Mouse (Mus musculus): ENCODE data around the gene Zp3. TPM values are rescaled to one million over a fixed set of nuclear protein-coding genes. Genes with fewer than 3 reads are reported as not detected.

Zp3 gene
- polyA plus RNA-seq, 1 experiment from 2014 or later, result 0.13 TPM

DNA sequence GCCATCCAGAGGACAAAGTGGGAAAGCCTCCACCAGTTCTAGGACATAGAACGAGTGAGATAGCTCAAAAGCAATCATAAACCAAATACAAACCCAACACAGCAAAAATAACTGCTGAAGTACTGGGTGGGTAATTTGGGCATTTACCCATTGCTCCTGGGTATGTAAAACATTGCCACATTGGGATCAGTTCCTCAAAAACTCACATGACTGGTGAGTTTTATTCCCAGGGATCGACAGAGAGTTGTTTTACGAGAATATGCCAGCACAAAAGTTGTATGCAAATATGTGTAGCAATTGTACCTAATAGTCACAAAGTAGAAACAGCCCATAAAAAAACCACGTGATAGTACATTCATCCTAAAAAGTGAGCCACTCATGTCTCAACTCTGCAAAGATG lies 55.0 kb downstream of the Zp3 start:
- H3K36me3 ChIP-seq, result peaks cover 32% of the 10 kb centered on the region
- 73% methylated on average over 4 of the region's 4 CpGs for WGBS
- no peaks in the 10 kb centered on the region for H3K27me3 ChIP-seq (replicated peaks)
- H3K4me3 ChIP-seq, result no peak overlapping the region
- H3K9me3 ChIP-seq (replicated peaks), result 0 out of 2 replicates have a peak, but pooled peaks cover 5% of the 10 kb centered on the region
- no peak overlapping the region for H3K9ac ChIP-seq
- peaks cover 12% of the 10 kb centered on the region for H3K4me1 ChIP-seq (replicated peaks)
- no peak overlapping the region for H3K4me2 ChIP-seq
- no peak overlapping the region for H3K27ac ChIP-seq (ENCODE audit: poor library complexity, severe bottlenecking)
- no peak for ATAC-seq (ENCODE audit: insufficient number of reproducible peaks, low FRiP score)

- H3K4me1 ChIP-seq (replicated peaks), result peaks cover 15% of the 10 kb centered on the region
- H3K4me2 ChIP-seq, result no peak overlapping the region
- 73% methylated on average over 1 of the region's 1 CpGs for WGBS
- no peaks in the 10 kb centered on the region for H3K27me3 ChIP-seq (replicated peaks)
- H3K36me3 ChIP-seq, result peaks cover 28% of the 10 kb centered on the region
- H3K4me3 ChIP-seq, result no peak overlapping the region
- no peak for ATAC-seq (ENCODE audit: insufficient number of reproducible peaks, low FRiP score)
- 0 out of 2 replicates have a peak, but pooled peaks cover 5% of the 10 kb centered on the region for H3K9me3 ChIP-seq (replicated peaks)
- no peak overlapping the region for H3K27ac ChIP-seq (ENCODE audit: poor library complexity, severe bottlenecking)
- H3K9ac ChIP-seq, result no peak overlapping the region
These were observed 55.4 kb downstream of the Zp3 start for GRCm38 (mm10) chr5:136035285-136035684.

GRCm38 (mm10) chr5:136036667-136037066 lies 56.8 kb downstream of the Zp3 start:
- Histone ChIP-seq H3K27me3 (replicated peaks) (no peaks in the 10 kb centered on the region), H3K36me3 (peaks cover 14% of the 10 kb centered on the region), H3K4me3 (no peak overlapping the region), H3K4me2 (no peak overlapping the region), H3K27ac (ENCODE audit: poor library complexity, severe bottlenecking) (no peak overlapping the region), H3K9me3 (replicated peaks) (0 out of 2 replicates have a peak, but pooled peaks cover 5% of the 10 kb centered on the region), H3K4me1 (replicated peaks) (peaks cover 15% of the 10 kb centered on the region), H3K9ac (no peak overlapping the region)
- WGBS, result 77% methylated on average over 1 of the region's 1 CpGs
- no peak for ATAC-seq (ENCODE audit: insufficient number of reproducible peaks, low FRiP score)

Other genes with a start within 250 kb of the Zp3 start
- gene Tmem120a, start 235.7 kb upstream of the Zp3 start, polyA plus RNA-seq (2016; fragmentation: Nextera tagmentation; extraction: Ambion mirVana), result 34.5 and 35.8 TPM in 2 replicates
- not detected in 2 replicates for gene Styxl1, start 201.7 kb upstream of the Zp3 start, polyA plus RNA-seq (2016; fragmentation: Nextera tagmentation; extraction: Ambion mirVana)
- gene Mdh2, start 201.6 kb upstream of the Zp3 start, polyA plus RNA-seq (2016; fragmentation: Nextera tagmentation; extraction: Ambion mirVana), result 950 TPM in 2 replicates
- 0.22 TPM in 1 of 2 replicates, not detected in the other for gene Srrm3, start 173.2 kb upstream of the Zp3 start, polyA plus RNA-seq (2016; fragmentation: Nextera tagmentation; extraction: Ambion mirVana)
- 916 and 1,021 TPM in 2 replicates for gene Hspb1, start 92.2 kb upstream of the Zp3 start, polyA plus RNA-seq (2016; fragmentation: Nextera tagmentation; extraction: Ambion mirVana)
- 214 and 222 TPM in 2 replicates for gene Ywhag, start 45.5 kb upstream of the Zp3 start, polyA plus RNA-seq (2016; fragmentation: Nextera tagmentation; extraction: Ambion mirVana)
- gene Ssc4d, start 5.6 kb upstream of the Zp3 start, polyA plus RNA-seq (2016; fragmentation: Nextera tagmentation; extraction: Ambion mirVana), result 0.70 and 1.6 TPM in 2 replicates
- gene Dtx2, start 14.7 kb downstream of the Zp3 start, polyA plus RNA-seq (2016; fragmentation: Nextera tagmentation; extraction: Ambion mirVana), result 28.7 and 29.9 TPM in 2 replicates
- gene Upk3b, start 58.4 kb downstream of the Zp3 start, polyA plus RNA-seq (2016; fragmentation: Nextera tagmentation; extraction: Ambion mirVana), result 60.2 and 60.5 TPM in 2 replicates
- gene Upk3bl, start 74.4 kb downstream of the Zp3 start, polyA plus RNA-seq (2016; fragmentation: Nextera tagmentation; extraction: Ambion mirVana), result 0.40 and 0.50 TPM in 2 replicates
- gene Rasa4, start 103.8 kb downstream of the Zp3 start, polyA plus RNA-seq (2016; fragmentation: Nextera tagmentation; extraction: Ambion mirVana), result 1.0 and 1.6 TPM in 2 replicates
- gene Polr2j, start 136.5 kb downstream of the Zp3 start, polyA plus RNA-seq (2016; fragmentation: Nextera tagmentation; extraction: Ambion mirVana), result 147 and 161 TPM in 2 replicates
- 20.9 and 21.8 TPM in 2 replicates for gene Lrwd1, start 156.0 kb downstream of the Zp3 start, polyA plus RNA-seq (2016; fragmentation: Nextera tagmentation; extraction: Ambion mirVana)
- 14.4 and 16.8 TPM in 2 replicates for gene Alkbh4, start 156.0 kb downstream of the Zp3 start, polyA plus RNA-seq (2016; fragmentation: Nextera tagmentation; extraction: Ambion mirVana)
- gene Orai2, start 190.6 kb downstream of the Zp3 start, polyA plus RNA-seq (2016; fragmentation: Nextera tagmentation; extraction: Ambion mirVana), result 3.0 and 3.1 TPM in 2 replicates
- 41.8 and 48.1 TPM in 2 replicates for gene Prkrip1, start 218.9 kb downstream of the Zp3 start, polyA plus RNA-seq (2016; fragmentation: Nextera tagmentation; extraction: Ambion mirVana)

Data from heart, embryonic 12.5 days (tissue).